Mouse (Mus musculus): ENCODE data around the gene Ptpn23. TPM values are rescaled to one million over a fixed set of nuclear protein-coding genes. Genes with fewer than 3 reads are reported as not detected.

The Ptpn23 gene
- polyA plus RNA-seq, 1 experiment = 20.4 TPM

DNA sequence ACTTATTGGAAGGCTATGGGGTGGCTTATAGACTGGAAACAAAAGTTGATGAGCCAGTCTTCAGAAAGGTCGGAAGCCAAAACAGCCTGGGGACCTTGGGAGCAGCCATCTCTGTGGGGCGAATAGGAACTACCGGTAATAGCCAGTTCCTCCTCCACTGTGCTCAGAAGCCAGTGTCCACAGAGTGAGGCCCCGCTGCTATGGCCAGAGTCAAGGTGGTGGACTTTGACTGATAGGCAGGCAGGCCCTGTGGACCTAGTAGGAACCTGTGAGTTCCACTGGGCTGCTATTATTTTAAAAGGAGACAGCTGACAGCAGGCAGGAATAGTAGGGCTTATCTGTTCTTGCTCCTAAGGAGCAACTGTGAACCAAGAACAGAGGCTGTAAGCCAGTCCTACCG is 57.4 kb downstream of the Ptpn23 start:
- Histone ChIP-seq H3K4me1 (ENCODE audit: control insufficient read depth, insufficient read depth, low read length) (peaks cover 3% of the 10 kb centered on the region), H3K27ac (ENCODE audit: control insufficient read depth, insufficient read depth, low read depth, low read length, poor library complexity) (no peak overlapping the region), H3K4me3 (replicated peaks; ENCODE audit: control insufficient read depth, low read depth, low read length) (no peak overlapping the region)
- TF ChIP-seq CTCF (IDR thresholded peaks at IDR 0.05; ENCODE audit: control insufficient read depth, insufficient read depth, low read length) (no peak), POLR2A (IDR thresholded peaks at IDR 0.05; ENCODE audit: borderline replicate concordance, control insufficient read depth, low read depth, low read length) (no peak)
- WGBS = 71% methylated on average over 5 of the region's 5 CpGs

DNA sequence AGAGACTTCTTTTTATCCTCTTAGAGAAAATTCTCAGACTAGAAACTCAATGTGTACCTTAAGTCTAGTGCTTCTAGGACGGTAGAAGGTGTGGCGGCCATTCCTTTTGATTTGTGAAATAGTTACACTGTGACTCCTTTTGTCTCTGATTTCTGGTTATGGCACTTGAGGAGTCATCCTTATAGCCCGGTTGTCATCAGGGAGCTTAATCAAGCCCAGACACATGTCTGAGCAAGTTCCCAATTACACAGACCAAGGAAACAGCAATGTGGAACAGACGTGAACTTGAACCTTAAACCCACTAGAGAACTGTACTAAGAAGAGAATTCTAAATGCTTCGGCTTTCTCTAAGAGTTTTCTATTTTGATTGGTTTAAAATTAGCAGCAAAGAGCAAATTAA is 57.8 kb downstream of the Ptpn23 start:
- WGBS = 78% methylated on average over 5 of the region's 5 CpGs
- Histone ChIP-seq H3K4me1 (ENCODE audit: control insufficient read depth, insufficient read depth, low read length) (peaks cover 3% of the 10 kb centered on the region), H3K27ac (ENCODE audit: control insufficient read depth, insufficient read depth, low read depth, low read length, poor library complexity) (no peak overlapping the region)

DNA sequence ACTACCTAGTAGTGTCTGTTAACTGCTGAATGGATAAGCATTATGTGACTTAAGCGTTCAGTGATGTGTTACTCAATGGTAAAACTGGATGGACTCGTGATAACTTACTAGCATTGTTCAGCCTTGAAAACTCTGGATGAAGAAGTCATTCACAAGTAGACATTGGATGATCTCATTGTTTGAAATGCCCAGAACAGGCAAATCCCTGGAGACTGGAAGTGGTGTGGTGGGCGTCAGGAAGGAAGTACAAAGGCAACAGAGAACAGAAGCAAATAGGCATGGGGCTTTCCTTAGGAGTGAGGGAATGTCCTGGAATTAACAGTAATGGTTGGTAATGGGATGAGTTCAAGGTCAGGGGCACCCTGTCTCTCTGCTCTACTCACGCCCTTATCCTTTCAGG is 59.1 kb downstream of the Ptpn23 start:
- H3K4me1 ChIP-seq (ENCODE audit: control insufficient read depth, insufficient read depth, low read length) = peaks cover 3% of the 10 kb centered on the region

More for the DNA sequence above, 57.8 kb downstream of the Ptpn23 start:
- TF ChIP-seq POLR2A (IDR thresholded peaks at IDR 0.05; ENCODE audit: borderline replicate concordance, control insufficient read depth, low read depth, low read length) (no peak), CTCF (IDR thresholded peaks at IDR 0.05; ENCODE audit: control insufficient read depth, insufficient read depth, low read length) (no peak)
- no peak overlapping the region for H3K4me3 ChIP-seq (replicated peaks; ENCODE audit: control insufficient read depth, low read depth, low read length)

DNA sequence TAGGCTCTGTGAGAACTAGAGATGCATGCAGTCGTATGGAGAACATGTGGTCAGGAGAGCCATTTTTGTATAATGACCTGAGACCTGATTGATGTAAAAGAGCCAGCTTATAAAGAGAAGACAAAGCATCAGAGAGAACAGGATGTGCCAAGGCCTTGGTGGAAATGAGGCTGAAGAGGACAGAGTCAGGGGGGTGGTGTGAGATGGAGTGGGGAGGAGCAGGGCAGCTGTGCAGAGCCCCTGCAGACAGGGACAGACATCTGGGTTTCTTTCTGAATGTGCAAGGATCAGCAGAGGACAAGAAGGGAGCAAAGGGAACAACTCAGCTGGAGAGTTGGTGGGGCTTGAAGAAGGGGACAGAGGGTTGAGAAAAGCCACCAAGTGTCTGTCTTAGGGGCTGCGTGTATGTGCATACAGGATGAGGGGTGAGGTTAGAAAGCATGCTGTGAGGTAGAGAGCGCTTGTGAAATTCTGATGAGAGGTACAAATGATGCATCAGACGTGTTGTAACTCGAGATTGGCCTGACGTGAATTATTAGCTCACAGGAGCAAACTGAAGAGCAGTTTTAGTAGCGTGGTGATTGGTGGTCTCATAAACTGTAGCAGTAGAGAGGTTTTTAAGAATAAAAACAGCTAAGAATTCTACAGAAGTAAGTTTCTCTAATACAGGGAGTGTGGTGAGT is 62.8 kb downstream of the Ptpn23 start:
- TF ChIP-seq CTCF (IDR thresholded peaks at IDR 0.05; ENCODE audit: control insufficient read depth, insufficient read depth, low read length) = no peak
- TF ChIP-seq POLR2A (IDR thresholded peaks at IDR 0.05; ENCODE audit: borderline replicate concordance, control insufficient read depth, low read depth, low read length) = no peak
- H3K27ac ChIP-seq (ENCODE audit: control insufficient read depth, insufficient read depth, low read depth, low read length, poor library complexity) = no peak overlapping the region
- WGBS = 54% methylated on average over 7 of the region's 7 CpGs

More for the DNA sequence above, 59.1 kb downstream of the Ptpn23 start:
- WGBS = 72% methylated on average over 4 of the region's 4 CpGs
- no peak overlapping the region for H3K27ac ChIP-seq (ENCODE audit: control insufficient read depth, insufficient read depth, low read depth, low read length, poor library complexity)
- H3K4me3 ChIP-seq (replicated peaks; ENCODE audit: control insufficient read depth, low read depth, low read length) = no peak overlapping the region
- TF ChIP-seq POLR2A (IDR thresholded peaks at IDR 0.05; ENCODE audit: borderline replicate concordance, control insufficient read depth, low read depth, low read length) = no peak
- TF ChIP-seq CTCF (IDR thresholded peaks at IDR 0.05; ENCODE audit: control insufficient read depth, insufficient read depth, low read length) = no peak

DNA sequence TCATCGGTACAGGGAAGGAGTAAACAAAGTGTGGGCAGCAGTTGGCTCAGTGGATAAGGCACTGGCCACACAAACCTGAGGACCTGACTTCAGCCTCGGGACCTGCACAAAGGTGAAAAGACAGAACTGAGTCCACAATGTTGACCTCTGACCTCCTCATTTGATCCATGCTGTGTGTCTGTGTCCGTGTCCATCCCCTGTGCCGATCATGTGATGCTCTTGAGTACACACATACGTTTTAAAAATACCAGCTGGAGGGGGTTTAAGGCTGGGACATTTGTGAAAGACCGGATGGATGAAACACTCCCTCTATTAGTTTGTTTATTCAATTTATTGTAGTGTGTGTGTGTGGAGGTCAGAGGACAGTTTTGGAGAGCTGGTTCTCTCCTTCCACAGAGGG is 64.2 kb downstream of the Ptpn23 start:
- H3K27ac ChIP-seq (ENCODE audit: control insufficient read depth, insufficient read depth, low read depth, low read length, poor library complexity) = no peak overlapping the region
- whole genome bisulfite sequencing = 77% methylated on average over 6 of the region's 6 CpGs
- no peak overlapping the region for H3K4me3 ChIP-seq (replicated peaks; ENCODE audit: control insufficient read depth, low read depth, low read length)
- no peaks in the 10 kb centered on the region; the same call in 1 of the 2 replicates for H3K4me1 ChIP-seq (ENCODE audit: control insufficient read depth, insufficient read depth, low read length)
- no peak for TF ChIP-seq CTCF (IDR thresholded peaks at IDR 0.05; ENCODE audit: control insufficient read depth, insufficient read depth, low read length)
- no peak for TF ChIP-seq POLR2A (IDR thresholded peaks at IDR 0.05; ENCODE audit: borderline replicate concordance, control insufficient read depth, low read depth, low read length)

More for the DNA sequence above, 62.8 kb downstream of the Ptpn23 start:
- Histone ChIP-seq H3K4me3 (replicated peaks; ENCODE audit: control insufficient read depth, low read depth, low read length) (no peak overlapping the region), H3K4me1 (ENCODE audit: control insufficient read depth, insufficient read depth, low read length) (no peaks in the 10 kb centered on the region; the same call in 1 of the 2 replicates)

DNA sequence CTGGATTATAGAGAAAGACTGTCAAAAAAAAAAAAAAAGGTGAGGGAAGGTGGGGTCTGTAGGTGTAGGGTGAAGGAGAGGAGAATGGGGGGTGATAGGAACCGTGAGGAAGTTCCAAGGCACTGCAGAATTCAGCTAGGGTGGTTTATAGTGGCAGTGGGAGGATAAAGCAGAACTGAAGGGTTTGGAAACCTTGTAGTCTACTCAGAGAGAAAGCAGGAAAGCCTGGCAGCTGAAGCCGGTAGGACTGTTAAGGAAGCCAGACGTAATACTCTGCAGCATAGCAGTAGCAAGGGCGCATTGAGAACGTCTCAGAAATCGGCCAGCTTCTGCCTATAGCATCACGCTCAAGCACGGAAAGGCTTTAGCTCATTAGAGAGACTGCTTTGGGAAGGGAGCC is 66.0 kb downstream of the Ptpn23 start:
- 47% methylated on average over 8 of the region's 8 CpGs for WGBS
- Histone ChIP-seq H3K4me3 (replicated peaks; ENCODE audit: control insufficient read depth, low read depth, low read length) (no peak overlapping the region), H3K27ac (ENCODE audit: control insufficient read depth, insufficient read depth, low read depth, low read length, poor library complexity) (no peak overlapping the region), H3K4me1 (ENCODE audit: control insufficient read depth, insufficient read depth, low read length) (no peaks in the 10 kb centered on the region; the same call in 1 of the 2 replicates)
- no peak for TF ChIP-seq POLR2A (IDR thresholded peaks at IDR 0.05; ENCODE audit: borderline replicate concordance, control insufficient read depth, low read depth, low read length)
- no peak for TF ChIP-seq CTCF (IDR thresholded peaks at IDR 0.05; ENCODE audit: control insufficient read depth, insufficient read depth, low read length)

DNA sequence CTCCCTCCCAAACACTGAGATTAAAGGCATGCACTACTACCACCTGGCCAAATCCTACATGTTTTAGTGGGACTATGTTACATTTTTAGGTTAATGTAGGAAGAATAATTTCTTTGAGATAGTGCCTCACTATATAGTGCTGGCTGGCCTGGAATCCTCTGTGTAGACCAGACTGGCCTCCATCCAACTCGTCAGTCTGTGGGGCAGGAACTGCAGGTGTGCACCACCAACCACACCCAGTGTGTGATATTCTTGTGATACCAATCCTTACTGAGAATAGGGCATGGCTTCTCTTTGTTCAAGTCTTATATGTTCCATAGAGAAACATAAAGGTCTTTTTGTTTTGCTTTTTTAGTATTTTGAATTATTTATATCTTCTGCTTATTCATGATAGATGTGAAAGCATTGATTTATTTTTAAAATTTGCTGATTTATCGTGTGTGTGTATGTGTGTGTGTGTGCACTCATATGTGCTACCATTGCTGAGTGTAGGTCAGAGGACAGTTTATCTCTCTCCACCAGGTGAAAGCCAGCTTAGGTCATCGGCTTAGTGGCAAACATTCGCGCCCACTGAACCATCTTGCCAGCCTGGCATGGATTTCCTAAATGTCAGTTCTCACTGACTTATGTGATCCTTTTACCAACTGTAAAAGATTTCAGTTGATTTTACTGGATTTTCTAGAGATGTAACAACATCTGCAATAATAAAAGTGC is 67.8 kb downstream of the Ptpn23 start:
- no peak overlapping the region for H3K27ac ChIP-seq (ENCODE audit: control insufficient read depth, insufficient read depth, low read depth, low read length, poor library complexity)
- no peaks in the 10 kb centered on the region; the same call in 1 of the 2 replicates for H3K4me1 ChIP-seq (ENCODE audit: control insufficient read depth, insufficient read depth, low read length)
- WGBS = 70% methylated on average over 5 of the region's 5 CpGs
- H3K4me3 ChIP-seq (replicated peaks; ENCODE audit: control insufficient read depth, low read depth, low read length) = no peak overlapping the region
- TF ChIP-seq CTCF (IDR thresholded peaks at IDR 0.05; ENCODE audit: control insufficient read depth, insufficient read depth, low read length) (no peak), POLR2A (IDR thresholded peaks at IDR 0.05; ENCODE audit: borderline replicate concordance, control insufficient read depth, low read depth, low read length) (no peak)

Other genes starting within 250 kb of the Ptpn23 start
- gene Cspg5, start 164.4 kb downstream of the Ptpn23 start, polyA plus RNA-seq (2011; ENCODE audit: insufficient read depth, insufficient read length, low replicate concordance, missing spikeins) = 0.41 and 2.5 TPM in 2 replicates
- 5.0 and 6.6 TPM in 2 replicates for gene Elp6, start 103.0 kb downstream of the Ptpn23 start, polyA plus RNA-seq (2011; ENCODE audit: insufficient read depth, insufficient read length, low replicate concordance, missing spikeins)
- 8.3 and 10.7 TPM in 2 replicates for gene Scap, start 74.9 kb downstream of the Ptpn23 start, polyA plus RNA-seq (2011; ENCODE audit: insufficient read depth, insufficient read length, low replicate concordance, missing spikeins)
- 1,341 and 3,924 TPM in 2 replicates for gene Ngp, start 11.5 kb upstream of the Ptpn23 start, polyA plus RNA-seq (2011; ENCODE audit: insufficient read depth, insufficient read length, low replicate concordance, missing spikeins)
- gene Klhl18, start 68.5 kb upstream of the Ptpn23 start, polyA plus RNA-seq (2011; ENCODE audit: insufficient read depth, insufficient read length, low replicate concordance, missing spikeins) = 6.2 and 18.4 TPM in 2 replicates
- gene Kif9, start 68.7 kb upstream of the Ptpn23 start, polyA plus RNA-seq (2011; ENCODE audit: insufficient read depth, insufficient read length, low replicate concordance, missing spikeins) = not detected in 2 replicates
- gene Setd2, start 124.4 kb upstream of the Ptpn23 start, polyA plus RNA-seq (2011; ENCODE audit: insufficient read depth, insufficient read length, low replicate concordance, missing spikeins) = 39.4 and 65.9 TPM in 2 replicates
- gene Nradd, start 216.2 kb upstream of the Ptpn23 start, polyA plus RNA-seq (2011; ENCODE audit: insufficient read depth, insufficient read length, low replicate concordance, missing spikeins) = 13.3 and 23.7 TPM in 2 replicates
- 46.2 and 119 TPM in 2 replicates for gene Nbeal2, start 245.9 kb upstream of the Ptpn23 start, polyA plus RNA-seq (2011; ENCODE audit: insufficient read depth, insufficient read length, low replicate concordance, missing spikeins)
- 90.8 and 168 TPM in 2 replicates for gene Ccdc12, start 248.3 kb upstream of the Ptpn23 start, polyA plus RNA-seq (2011; ENCODE audit: insufficient read depth, insufficient read length, low replicate concordance, missing spikeins)